Mouse (Mus musculus) forebrain, embryonic 11.5 days (tissue): ENCODE measurements at regions not wholly inside any gene's neighbourhood (a gene's known extent, or its start where the extent isn't known, plus 50 kb on each side); places are given as distances from the start of the nearest gene placed in this dataset.

Source experiments
- ATAC-seq: fragments of 200-750 bp; cut with Nextera tagmentation; replicated peaks from 2 replicates; pipeline ENCODE4 v1.8.0; 2017; ENCODE audit warnings: moderate TSS enrichment; ENCODE audit not compliant: low FRiP score
- DNase-seq: peaks from one replicate; pipeline ENCODE4 v3.0.0-alpha.2; 2017; ENCODE audit warnings: low spot score
- H3K27ac ChIP-seq: fragments of 300-500 bp; sonication (generic); 2 replicates; pipeline ENCODE4 v1.5.1; 2014; ENCODE audit warnings: low read depth, low read length
- H3K27me3 ChIP-seq: fragments of 300-500 bp; sonication (generic); 2 replicates; pipeline ENCODE4 v1.6.1; 2014; ENCODE audit warnings: mild to moderate bottlenecking, low read length, mixed read lengths; ENCODE audit not compliant: control insufficient read depth, insufficient read depth
- H3K36me3 ChIP-seq: fragments of 300-500 bp; sonication (generic); 2 replicates; pipeline ENCODE4 v1.6.1; 2014; ENCODE audit warnings: mild to moderate bottlenecking, low read length, moderate library complexity, mixed read lengths; ENCODE audit not compliant: control insufficient read depth, insufficient read depth
- H3K4me1 ChIP-seq: fragments of 300-500 bp; sonication (generic); replicated peaks from 2 replicates; pipeline ENCODE4 v1.6.1; 2014; ENCODE audit warnings: low read length, mixed read lengths; ENCODE audit not compliant: control insufficient read depth, insufficient read depth
- H3K4me2 ChIP-seq: fragments of 300-500 bp; sonication (generic); 2 replicates; pipeline ENCODE4 v1.6.1; 2014; ENCODE audit warnings: low read depth, mild to moderate bottlenecking, low read length, moderate library complexity, mixed read lengths; ENCODE audit not compliant: severe bottlenecking
- H3K4me3 ChIP-seq: fragments of 300-500 bp; sonication (generic); 2 replicates; pipeline ENCODE4 v1.5.1; 2014; ENCODE audit warnings: low read depth, low read length
- H3K9ac ChIP-seq: fragments of 300-500 bp; sonication (generic); 2 replicates; pipeline ENCODE4 v1.6.1; 2014; ENCODE audit warnings: low read length
- H3K9me3 ChIP-seq: fragments of 300-500 bp; sonication (generic); 2 replicates; pipeline ENCODE4 v1.6.1; 2016; ENCODE audit warnings: low read length, mixed read lengths; ENCODE audit not compliant: control insufficient read depth
- WGBS: fragments of 180-500 bp; shearing (Covaris S2); extraction: QIAGEN DNeasy Blood & Tissue Kit; methylation state at CpG from one replicate; pipeline ENCODE4 v1.1.7; 2014; 5-methylcytosine and 5-hydroxymethylcytosine counted together

DNA sequence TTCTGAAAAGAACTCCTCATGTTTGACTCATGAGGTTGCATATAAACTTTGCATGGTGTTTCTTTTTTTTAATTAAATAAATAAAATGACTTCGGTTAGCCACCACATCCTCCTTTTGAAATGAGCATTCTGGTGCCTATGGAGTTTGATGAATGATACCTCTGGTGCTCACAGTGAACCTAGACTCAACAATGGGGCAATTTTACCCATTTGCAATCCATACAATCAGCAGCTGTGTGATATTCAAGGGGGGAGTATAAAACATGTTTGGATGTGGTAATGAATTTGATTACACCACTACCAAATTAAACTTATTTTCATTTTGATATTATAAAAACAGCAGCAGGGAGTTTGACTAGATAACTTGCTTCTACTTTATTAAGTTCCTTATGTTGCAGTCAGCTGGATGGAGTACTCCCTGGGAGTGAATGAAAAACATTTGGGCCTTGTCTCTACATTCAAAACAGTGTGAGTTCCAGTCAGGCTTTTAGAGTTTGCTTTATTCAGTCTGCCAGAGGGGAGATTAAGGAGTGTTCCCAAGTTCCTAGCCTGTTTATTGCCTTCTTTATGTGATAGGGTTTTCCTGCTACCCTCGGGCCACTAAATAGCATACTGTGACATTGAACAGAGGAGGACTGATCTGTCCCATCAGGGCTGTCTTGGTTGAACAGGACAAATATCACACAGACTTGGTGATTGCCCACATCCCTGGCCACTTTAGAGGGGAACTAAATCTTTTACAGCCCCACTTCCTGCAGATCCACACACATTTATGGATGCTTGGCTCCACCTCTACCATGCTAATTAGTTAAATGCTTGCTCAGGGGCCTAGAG, 195.5 kb upstream of the Zfp804b start:
- Histone ChIP-seq H3K36me3 (no peaks in the 10 kb centered on the region), H3K4me2 (no peak overlapping the region), H3K27me3 (no peaks in the 10 kb centered on the region), H3K9me3 (no peaks in the 10 kb centered on the region), H3K4me3 (no peak overlapping the region), H3K4me1 (no peaks in the 10 kb centered on the region), H3K27ac (no peak overlapping the region), H3K9ac (no peak overlapping the region)
- 68% methylated on average over 2 of the region's 2 CpGs for WGBS
- no peak for ATAC-seq
- DNase-seq, result no peak

- WGBS, result 85% methylated on average over 4 of the region's 4 CpGs
- no peaks in the 10 kb centered on the region for H3K36me3 ChIP-seq
- H3K4me1 ChIP-seq, result no peaks in the 10 kb centered on the region
- no peak overlapping the region for H3K4me2 ChIP-seq
- no peaks in the 10 kb centered on the region for H3K27me3 ChIP-seq
- no peak for DNase-seq
- no peak for ATAC-seq
- no peak overlapping the region for H3K9ac ChIP-seq
- no peaks in the 10 kb centered on the region for H3K9me3 ChIP-seq
- H3K4me3 ChIP-seq, result no peak overlapping the region
- no peak overlapping the region for H3K27ac ChIP-seq
Observed at GRCm38 (mm10) chr5:7540646-7541038, 196.1 kb upstream of the Zfp804b start.

DNA sequence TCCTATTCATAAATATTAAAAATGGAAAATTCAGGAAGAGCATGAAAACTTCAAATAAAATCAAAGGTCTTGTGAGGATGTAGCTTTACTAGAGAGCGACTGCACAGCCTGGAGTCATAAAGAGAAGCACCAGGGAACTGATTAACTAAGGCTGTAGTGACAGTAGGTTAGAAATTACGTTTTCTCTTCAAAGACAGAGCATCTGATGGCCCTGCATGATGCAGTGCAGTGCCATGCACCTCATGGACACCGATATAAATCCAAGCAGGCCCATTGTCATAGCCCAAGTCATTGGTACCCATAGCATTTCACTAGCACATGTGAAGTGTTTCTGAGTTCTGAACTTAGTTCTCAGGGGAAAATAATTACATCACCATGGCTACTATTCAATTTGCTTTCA, 199.3 kb upstream of the Zfp804b start:
- no peak for DNase-seq
- no peak overlapping the region for H3K4me3 ChIP-seq
- ATAC-seq, result no peak
- no peak overlapping the region for H3K4me2 ChIP-seq
- H3K9ac ChIP-seq, result no peak overlapping the region
- no peaks in the 10 kb centered on the region for H3K36me3 ChIP-seq
- H3K9me3 ChIP-seq, result no peaks in the 10 kb centered on the region
- H3K27me3 ChIP-seq, result no peaks in the 10 kb centered on the region
- H3K27ac ChIP-seq, result no peak overlapping the region
- H3K4me1 ChIP-seq, result no peaks in the 10 kb centered on the region
- WGBS, result 70% methylated on average over 3 of the region's 3 CpGs

GRCm38 (mm10) chr5:7580413-7580812, 235.9 kb upstream of the Zfp804b start:
- H3K4me3 ChIP-seq, result no peak overlapping the region
- H3K4me1 ChIP-seq, result no peaks in the 10 kb centered on the region
- no peaks in the 10 kb centered on the region for H3K27me3 ChIP-seq
- no peak overlapping the region for H3K4me2 ChIP-seq
- DNase-seq (no peak), ATAC-seq (no peak)
- H3K27ac ChIP-seq, result no peak overlapping the region
- no peak overlapping the region for H3K9ac ChIP-seq
- 77% methylated on average over 2 of the region's 2 CpGs for WGBS
- no peaks in the 10 kb centered on the region for H3K36me3 ChIP-seq
- no peaks in the 10 kb centered on the region for H3K9me3 ChIP-seq

DNA sequence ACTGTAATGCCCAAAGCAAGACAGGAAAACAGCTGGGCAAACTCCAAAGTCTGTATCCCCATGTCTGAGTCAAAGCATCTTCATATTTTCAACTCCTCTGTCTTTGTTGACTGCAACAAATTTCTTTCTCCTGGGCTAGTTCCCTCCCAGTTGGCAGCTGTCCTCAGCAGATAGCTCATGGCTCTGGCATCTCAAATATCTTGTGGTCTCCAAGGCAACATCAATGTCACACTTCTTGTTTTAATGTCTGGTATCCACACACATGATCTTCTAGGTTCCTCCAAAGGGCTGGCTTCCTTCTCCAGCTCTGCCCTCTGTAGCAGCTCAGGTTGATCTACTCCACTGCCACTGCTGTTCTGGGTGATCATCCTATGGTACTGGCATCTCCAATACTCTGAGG, 242.0 kb upstream of the Zfp804b start:
- Histone ChIP-seq H3K36me3 (no peaks in the 10 kb centered on the region), H3K9ac (no peak overlapping the region), H3K4me2 (no peak overlapping the region), H3K27me3 (no peaks in the 10 kb centered on the region), H3K4me1 (no peaks in the 10 kb centered on the region), H3K27ac (no peak overlapping the region), H3K9me3 (no peaks in the 10 kb centered on the region), H3K4me3 (no peak overlapping the region)
- no peak for DNase-seq
- no peak for ATAC-seq

- no peaks in the 10 kb centered on the region for H3K4me1 ChIP-seq
- no peak for ATAC-seq
- H3K27ac ChIP-seq, result no peak overlapping the region
- no peak overlapping the region for H3K9ac ChIP-seq
- H3K4me2 ChIP-seq, result no peak overlapping the region
- H3K9me3 ChIP-seq, result no peaks in the 10 kb centered on the region
- DNase-seq, result no peak
- H3K27me3 ChIP-seq, result no peaks in the 10 kb centered on the region
- no peaks in the 10 kb centered on the region for H3K36me3 ChIP-seq
- 76% methylated on average over 1 of the region's 1 CpGs for WGBS
- H3K4me3 ChIP-seq, result no peak overlapping the region
Observed at GRCm38 (mm10) chr5:7600418-7600817, 255.9 kb upstream of the Zfp804b start.

DNA sequence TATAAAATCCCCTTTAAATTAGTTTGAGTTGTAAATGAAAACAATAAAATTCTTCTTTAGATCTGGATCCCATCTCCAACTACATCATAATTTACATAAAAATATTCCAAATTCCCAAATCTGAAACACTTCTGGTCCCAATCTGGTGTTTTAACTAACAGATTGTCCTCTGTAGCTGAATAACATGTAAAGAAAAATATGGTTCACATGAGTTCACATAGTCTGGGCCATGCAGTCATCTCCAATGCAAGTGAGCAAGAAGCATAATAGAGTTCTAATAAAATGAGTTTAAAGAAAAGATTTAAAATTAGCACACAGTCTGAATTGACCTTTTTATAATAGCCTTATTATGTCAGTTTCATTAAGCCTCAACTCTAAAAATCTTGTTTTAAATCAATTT, 263.0 kb upstream of the Zfp804b start:
- H3K27me3 ChIP-seq, result no peaks in the 10 kb centered on the region
- H3K27ac ChIP-seq, result no peak overlapping the region
- H3K4me1 ChIP-seq, result no peaks in the 10 kb centered on the region
- DNase-seq, result no peak
- ATAC-seq, result no peak
- no peaks in the 10 kb centered on the region for H3K9me3 ChIP-seq
- H3K4me3 ChIP-seq, result no peak overlapping the region
- H3K36me3 ChIP-seq, result no peaks in the 10 kb centered on the region
- H3K4me2 ChIP-seq, result no peak overlapping the region
- H3K9ac ChIP-seq, result no peak overlapping the region

DNA sequence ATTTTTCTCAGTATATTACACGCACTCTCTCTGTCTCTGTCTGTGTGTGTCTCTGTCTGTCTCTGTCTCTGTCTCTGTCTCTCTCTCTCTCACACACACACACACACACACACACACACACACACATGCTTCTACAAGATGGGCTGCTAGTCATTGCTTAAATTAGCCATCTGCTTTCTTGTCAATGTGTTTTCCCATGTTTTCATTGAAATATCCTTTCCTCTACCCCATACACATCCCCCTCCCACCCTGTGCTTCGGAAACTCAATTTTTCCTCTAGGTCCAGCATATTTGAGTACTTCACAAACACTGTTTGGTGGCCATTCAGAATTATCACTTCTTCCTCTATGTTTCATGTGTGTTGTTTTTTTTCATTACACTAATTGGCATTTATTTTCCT, 263.4 kb upstream of the Zfp804b start:
- H3K4me1 ChIP-seq, result no peaks in the 10 kb centered on the region
- H3K27me3 ChIP-seq, result no peaks in the 10 kb centered on the region
- DNase-seq (no peak), ATAC-seq (no peak)
- no peak overlapping the region for H3K4me2 ChIP-seq
- no peak overlapping the region for H3K27ac ChIP-seq
- WGBS, result 83% methylated on average over 2 of the region's 2 CpGs
- H3K9ac ChIP-seq, result no peak overlapping the region
- no peak overlapping the region for H3K4me3 ChIP-seq
- H3K9me3 ChIP-seq, result no peaks in the 10 kb centered on the region
- H3K36me3 ChIP-seq, result no peaks in the 10 kb centered on the region

DNA sequence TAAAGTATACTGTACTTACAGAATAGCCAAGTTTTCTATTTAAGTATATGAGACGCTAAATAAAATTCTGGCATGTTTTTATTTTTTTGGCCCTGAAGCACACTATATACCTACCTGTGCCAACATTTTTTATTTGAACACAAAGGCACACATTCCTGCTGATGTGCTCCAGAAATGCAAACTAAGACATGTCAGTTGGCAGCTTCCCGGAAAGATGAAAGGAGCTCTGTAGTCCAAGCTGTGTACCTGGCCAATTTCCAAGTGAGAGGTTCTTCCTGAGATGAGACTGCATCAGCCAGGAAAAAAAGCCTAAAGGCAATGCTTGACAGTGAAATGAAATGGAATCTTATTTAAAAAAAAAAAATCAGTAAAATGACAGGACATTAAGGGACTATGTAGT, 305.0 kb upstream of the Steap4 start:
- Histone ChIP-seq H3K27me3 (no peaks in the 10 kb centered on the region), H3K9me3 (no peaks in the 10 kb centered on the region), H3K4me2 (no peak overlapping the region), H3K4me1 (no peaks in the 10 kb centered on the region), H3K9ac (no peak overlapping the region), H3K4me3 (no peak overlapping the region), H3K27ac (no peak overlapping the region), H3K36me3 (no peaks in the 10 kb centered on the region)
- WGBS, result 79% methylated on average over 2 of the region's 2 CpGs
- no peak for DNase-seq
- ATAC-seq, result no peak
